Mouse (Mus musculus) monocyte, adult 2 months (primary cell): ENCODE data around the gene Zfhx3.

ENCODE experiments used
- DNase-seq, 2 experiments: peaks; one replicate each; pipeline ENCODE4 v3.0.0; 2022; ENCODE audit warnings: low spot score in 2 of 2, low read depth in 1 of 2

Gene Zfhx3

DNA sequence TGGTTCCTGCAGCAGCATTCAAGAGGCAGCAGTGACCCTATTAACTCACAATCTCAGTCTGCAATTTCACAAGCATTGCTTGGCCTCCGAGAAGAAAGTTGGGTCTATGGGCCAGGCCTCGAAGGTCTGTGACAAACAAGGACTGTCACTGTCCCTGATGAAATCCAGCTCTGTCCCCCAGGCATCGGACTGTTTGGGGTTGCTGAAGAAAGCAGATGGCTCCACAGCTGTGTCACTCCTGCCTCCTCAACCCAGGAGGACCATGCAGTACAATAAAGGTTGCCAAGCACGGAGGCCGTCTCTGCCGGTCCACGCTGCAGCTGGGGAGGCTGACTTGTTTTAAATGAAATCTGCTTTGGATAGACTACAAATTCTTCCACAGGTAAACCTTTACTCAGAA lies 1020.1 kb downstream of the Zfhx3 start:
- no peak for DNase-seq

DNA sequence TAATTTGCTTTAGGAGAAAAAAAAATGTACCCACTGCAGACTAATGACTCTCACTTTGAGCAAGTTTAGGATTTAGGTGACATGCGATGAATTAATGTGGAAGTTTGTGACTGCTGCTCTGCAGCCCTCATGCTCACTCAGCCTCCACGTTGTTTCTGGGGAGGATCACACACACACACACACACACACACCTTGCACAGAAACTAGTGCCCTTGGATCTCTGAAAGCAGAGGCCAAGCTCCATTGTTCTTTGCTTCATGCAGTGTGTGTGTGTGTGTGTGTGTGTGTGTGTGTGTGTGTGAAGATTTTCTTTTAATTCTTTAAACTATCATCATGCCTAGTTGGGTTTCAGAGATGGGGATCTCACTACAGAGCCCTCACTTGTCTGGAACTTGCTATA lies 1020.7 kb downstream of the Zfhx3 start:
- no peak for DNase-seq

- no peak for DNase-seq
Observed at GRCm38 (mm10) chr8:108966041-108966440, 1023.6 kb downstream of the Zfhx3 start.

- DNase-seq: no peak
Observed at GRCm38 (mm10) chr8:108973639-108974325, 1031.3 kb downstream of the Zfhx3 start.

DNA sequence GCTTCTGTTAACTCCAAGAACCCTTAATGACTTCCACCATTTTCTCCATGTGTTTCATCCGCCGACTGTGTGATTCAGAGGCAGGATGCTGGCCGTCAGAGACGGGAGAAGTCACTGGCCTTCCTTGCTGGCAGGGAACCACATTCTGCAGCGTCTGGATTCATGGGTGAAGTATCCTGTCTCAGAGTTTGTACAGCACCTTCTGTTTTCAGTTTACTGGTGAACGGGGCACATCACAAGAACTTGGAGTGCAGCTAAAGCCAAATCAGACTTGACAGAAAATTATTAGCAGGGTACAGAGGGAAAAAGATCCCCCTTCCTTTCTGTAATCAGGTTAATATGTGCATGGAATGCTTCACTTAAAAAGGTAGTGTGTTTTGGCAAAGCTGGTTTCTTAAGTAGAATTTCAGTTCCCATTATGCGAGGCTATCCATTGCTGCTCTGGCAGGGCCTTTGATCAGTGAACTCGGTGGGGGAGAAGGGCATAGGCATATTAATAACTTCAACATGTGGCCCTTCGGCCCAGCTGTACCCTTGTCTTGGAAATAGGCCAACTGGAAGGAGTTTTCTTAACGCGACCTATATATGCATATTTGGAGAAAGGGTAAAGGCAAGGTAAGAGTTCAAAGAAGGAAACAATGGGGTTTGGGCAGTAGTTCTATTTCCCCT lies 1035.4 kb downstream of the Zfhx3 start:
- no peak for DNase-seq

DNA sequence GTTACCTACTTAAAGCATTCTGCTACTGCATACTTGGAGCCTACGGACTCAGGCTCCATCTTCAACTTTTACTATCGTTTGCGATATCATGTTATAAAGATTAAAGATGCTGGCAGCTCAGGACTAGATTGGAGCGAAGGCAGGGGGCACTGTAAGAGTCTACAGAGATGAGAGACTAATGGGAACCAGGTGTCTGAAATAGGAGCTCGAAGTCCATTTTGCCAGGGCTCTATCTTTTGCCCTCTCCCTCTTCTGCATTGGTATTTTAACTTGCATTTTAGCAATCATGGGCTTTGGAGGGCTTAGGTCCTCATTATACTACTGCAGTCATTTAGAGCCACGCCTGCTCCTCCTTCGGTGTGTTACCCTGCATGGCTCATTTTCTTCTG lies 1035.9 kb downstream of the Zfhx3 start:
- DNase-seq: no peak

DNA sequence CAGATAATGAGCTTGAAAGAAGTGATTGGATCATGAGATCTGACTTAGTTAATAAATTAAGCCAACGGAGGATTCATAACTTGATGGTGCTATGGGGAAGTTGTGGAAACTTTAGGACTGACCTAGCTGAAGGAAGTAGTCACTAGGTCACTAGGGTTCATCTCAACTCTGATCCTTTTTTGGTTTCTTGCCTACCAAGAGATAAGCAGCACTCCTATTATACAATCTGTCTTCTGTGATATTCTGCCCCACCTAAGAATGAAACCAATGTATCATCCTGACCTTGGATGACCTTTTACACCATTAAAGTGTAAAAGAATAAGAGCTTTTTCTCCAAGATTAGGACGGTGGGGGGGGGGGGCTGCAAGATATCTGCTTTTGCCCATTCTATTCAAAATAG lies 1042.5 kb downstream of the Zfhx3 start:
- DNase-seq: no peak

GRCm38 (mm10) chr8:108989841-108990240 lies 1047.4 kb downstream of the Zfhx3 start:
- DNase-seq: no peak

- no peak for DNase-seq
Observed at GRCm38 (mm10) chr8:108990537-108990936, 1048.1 kb downstream of the Zfhx3 start.

GRCm38 (mm10) chr8:108991395-108991794 lies 1049.0 kb downstream of the Zfhx3 start:
- DNase-seq: no peak

DNA sequence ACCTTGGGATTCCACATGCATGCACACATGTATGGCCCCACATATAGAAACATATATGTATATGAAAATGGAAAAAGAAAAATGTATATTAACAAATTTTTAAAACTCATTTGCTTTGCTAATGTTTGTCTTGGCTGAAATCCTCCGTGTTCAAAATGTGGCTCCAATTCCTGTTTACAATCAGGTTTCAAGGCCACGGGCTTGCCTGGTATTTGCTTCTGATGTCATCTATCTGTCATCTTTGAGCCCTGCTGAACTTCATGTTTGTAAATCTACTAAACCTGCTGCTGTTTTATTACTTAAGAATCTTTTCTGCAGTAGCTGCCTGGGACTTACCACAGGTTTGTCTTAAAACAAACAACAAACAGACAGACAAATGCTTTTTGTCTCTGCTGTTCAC lies 1051.3 kb downstream of the Zfhx3 start:
- no peak for DNase-seq

DNA sequence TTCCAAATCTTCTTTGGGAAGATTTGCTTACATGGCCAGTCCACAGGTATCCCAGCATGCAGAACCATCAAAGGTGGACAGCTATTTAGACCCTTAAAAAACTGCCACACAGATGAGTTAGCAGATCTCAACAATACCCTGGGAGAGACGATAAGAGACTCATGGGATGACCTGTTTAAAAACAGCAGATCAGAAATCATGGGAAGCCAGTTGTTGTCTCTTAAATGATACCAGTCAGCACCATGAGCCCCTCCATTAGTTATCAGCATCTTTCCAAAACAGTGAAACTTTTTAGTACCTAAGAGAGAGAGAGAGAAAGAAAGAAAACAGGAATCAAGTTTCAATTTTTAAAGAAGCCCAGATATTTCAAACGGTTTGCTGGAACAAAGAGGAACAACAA lies 1051.7 kb downstream of the Zfhx3 start:
- DNase-seq: no peak

- DNase-seq: no peak
Observed at GRCm38 (mm10) chr8:108994880-108995279, 1052.4 kb downstream of the Zfhx3 start.

DNA sequence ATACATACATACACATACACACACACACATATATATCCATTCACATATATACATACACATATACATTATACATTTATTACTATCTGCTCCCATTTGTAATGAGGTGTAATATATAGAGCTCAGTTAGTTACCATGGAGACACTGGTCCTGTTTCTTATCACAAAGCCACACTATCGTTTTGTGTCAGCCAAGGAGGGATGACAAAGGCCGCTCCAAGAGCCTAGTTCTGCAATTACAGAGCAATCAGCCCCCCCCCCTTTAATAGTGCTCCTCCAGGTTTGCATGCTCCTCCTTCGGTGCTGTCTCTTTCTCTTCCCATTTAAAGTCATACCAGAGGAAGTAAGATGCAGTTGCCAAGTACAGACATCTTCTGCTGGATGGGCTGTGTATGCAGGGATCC lies 1054.9 kb downstream of the Zfhx3 start:
- no peak for DNase-seq

GRCm38 (mm10) chr8:108999297-109000249 lies 1057.1 kb downstream of the Zfhx3 start:
- no peak for DNase-seq

DNA sequence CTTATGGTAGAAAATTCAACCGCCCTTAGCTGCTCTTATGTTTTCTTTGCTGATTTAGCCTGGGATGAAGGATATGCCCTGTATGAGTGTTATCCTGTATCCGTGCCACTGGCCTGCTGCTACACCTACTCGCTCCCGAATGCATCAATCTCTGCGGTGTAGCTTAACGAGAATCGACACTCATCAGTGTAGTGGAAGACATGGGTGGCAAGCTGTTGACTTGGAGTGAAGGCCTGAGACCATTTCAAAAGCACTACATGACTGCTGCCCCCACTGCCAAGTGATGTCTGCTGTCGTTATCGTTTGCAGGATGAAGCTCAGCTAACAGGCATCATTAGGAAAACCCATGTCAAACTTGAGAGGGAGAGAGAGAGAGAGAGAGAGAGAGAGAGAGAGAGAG lies 1058.6 kb downstream of the Zfhx3 start:
- no peak for DNase-seq

- DNase-seq: no peak
Observed at GRCm38 (mm10) chr8:109001923-109002322, 1059.5 kb downstream of the Zfhx3 start.

DNA sequence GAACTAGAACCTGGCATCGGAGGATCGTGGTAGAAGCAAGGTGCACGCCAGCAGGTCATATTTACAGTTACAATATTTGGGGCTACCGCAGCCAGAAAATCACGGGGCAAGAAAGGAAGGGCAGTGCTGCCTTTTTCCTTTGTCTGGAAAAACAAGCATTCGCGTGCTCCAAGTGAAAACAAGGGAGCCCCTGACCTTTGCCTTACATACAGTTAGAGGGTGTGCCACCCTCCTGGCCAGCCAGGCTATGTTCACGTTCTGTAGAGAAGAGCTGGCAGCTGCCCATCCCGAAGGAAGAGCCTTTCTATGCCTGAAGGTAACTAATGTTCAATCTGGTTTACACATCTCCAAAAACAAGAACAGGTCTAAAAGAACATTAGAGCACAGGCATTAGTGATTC lies 1064.5 kb downstream of the Zfhx3 start:
- DNase-seq: no peak
